ENCODE assay signal across 7 mouse cellular contexts in the genomic region with DNA sequence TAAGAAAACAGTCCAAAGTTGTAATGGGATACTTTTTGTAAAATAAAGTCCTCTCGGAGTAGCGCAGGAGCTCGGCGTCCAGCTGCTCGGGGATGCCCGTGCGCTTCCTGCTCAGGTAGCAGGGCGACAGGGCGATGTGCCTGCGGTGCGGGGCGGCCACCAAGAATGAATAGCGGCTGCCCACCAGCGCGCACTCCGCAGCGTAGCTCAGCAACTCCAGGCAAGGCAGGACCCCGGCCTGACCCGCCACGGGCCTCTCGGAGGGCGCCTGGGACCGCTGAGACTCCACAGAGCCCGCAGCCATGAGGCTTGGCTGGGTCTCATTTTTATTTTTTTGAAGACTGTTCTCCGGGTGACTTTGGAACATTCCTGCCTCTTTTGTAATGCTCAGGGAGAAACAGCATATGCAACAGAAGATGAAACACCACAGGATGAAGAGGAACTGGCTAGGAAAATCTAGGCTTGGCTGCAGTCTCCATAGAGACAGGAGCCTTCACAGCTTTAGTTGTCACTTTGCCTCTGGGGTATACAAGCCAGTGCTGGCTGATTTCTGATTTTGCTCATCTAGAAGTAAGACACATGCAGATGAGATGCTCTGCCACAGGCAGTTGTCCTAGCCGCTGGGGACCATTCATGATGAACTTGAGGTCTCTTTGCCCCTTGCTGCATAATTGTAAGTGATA. TPM values are rescaled to one million over a fixed set of nuclear protein-coding genes. Genes with fewer than 3 reads are reported as not detected.
DNase-seq lines count a peak whose midpoint lies in the region; ATAC-seq and TF ChIP-seq lines count a peak whose summit lies in the region.

No protein-coding gene starts in this region.

- peak; percentile 3 to 26 for DNase-seq in left cerebral cortex, postnatal 25 days (ENCODE audit: low spot score in 2 of 2)
- DNase-seq in left cerebral cortex, postnatal 36 days (ENCODE audit: low spot score in 2 of 2), result no peak
- no peak for DNase-seq in embryonic facial prominence, embryonic 14.5 days (ENCODE audit: low spot score)
- peak; percentile 14 for DNase-seq in retina, postnatal 1 day
- no peak for DNase-seq in right cerebral cortex, postnatal 25 days
- no peak for DNase-seq in gastrocnemius, adult 2 months

- WGBS in embryonic facial prominence, embryonic 14.5 days, result 11% methylated on average over 21 of the region's 26 CpGs
- WGBS in intestine, embryonic 16.5 days, result 15% methylated on average over 26 of the region's 26 CpGs

- H3K27ac ChIP-seq in embryonic facial prominence, embryonic 14.5 days (replicated peaks; ENCODE audit: low read depth, low read length), result no peak overlapping the region
- H3K27ac ChIP-seq in intestine, embryonic 16.5 days (ENCODE audit: low read length), result no peak overlapping the region
- H3K27ac ChIP-seq in gastrocnemius, adult 2 months, result no peak overlapping the region

- no peaks in the 10 kb centered on the region for H3K27me3 ChIP-seq in embryonic facial prominence, embryonic 14.5 days (replicated peaks; ENCODE audit: control insufficient read depth, insufficient read depth, low read length)
- H3K27me3 ChIP-seq in intestine, embryonic 16.5 days (replicated peaks; ENCODE audit: control insufficient read depth, insufficient read depth, low read length), result no peaks in the 10 kb centered on the region

- no peaks in the 10 kb centered on the region for H3K9me3 ChIP-seq in embryonic facial prominence, embryonic 14.5 days (ENCODE audit: control insufficient read depth, low read length)
- no peaks in the 10 kb centered on the region for H3K9me3 ChIP-seq in intestine, embryonic 16.5 days (ENCODE audit: control insufficient read depth, low read length)

- H3K4me1 ChIP-seq in embryonic facial prominence, embryonic 14.5 days (ENCODE audit: control insufficient read depth, insufficient read depth, low read length), result no peaks in the 10 kb centered on the region
- no peaks in the 10 kb centered on the region for H3K4me1 ChIP-seq in intestine, embryonic 16.5 days (ENCODE audit: control insufficient read depth, insufficient read depth, low read length)

- no peak overlapping the region for H3K9ac ChIP-seq in embryonic facial prominence, embryonic 14.5 days (ENCODE audit: low read depth, low read length)
- no peak overlapping the region for H3K9ac ChIP-seq in intestine, embryonic 16.5 days (ENCODE audit: low read depth, low read length)

- peak overlapping the region; percentile 48 for H3K4me2 ChIP-seq in embryonic facial prominence, embryonic 14.5 days (ENCODE audit: low read depth, low read length)
- H3K4me2 ChIP-seq in intestine, embryonic 16.5 days (ENCODE audit: low read depth, low read length), result peak overlapping the region; percentile 38

- TF ChIP-seq CTCF in gastrocnemius, adult 2 months (IDR thresholded peaks at IDR 0.05), result no peak

- no peak for ATAC-seq in embryonic facial prominence, embryonic 14.5 days (ENCODE audit: low read depth)
- no peak for ATAC-seq in intestine, embryonic 16.5 days

- peak overlapping the region; percentile 24; the same call in 1 of the 2 replicates for H3K4me3 ChIP-seq in embryonic facial prominence, embryonic 14.5 days (ENCODE audit: low read depth, low read length)
- H3K4me3 ChIP-seq in intestine, embryonic 16.5 days (ENCODE audit: low read length), result no peak overlapping the region
- H3K4me3 ChIP-seq in gastrocnemius, adult 2 months, result no peak overlapping the region

- intact Hi-C loops in left cerebral cortex, postnatal 25 days (cut with DNase I), result no loop called here
- intact Hi-C loops in left cerebral cortex, postnatal 36 days (cut with DNase I), result no loop called here
- intact Hi-C loops in gastrocnemius, adult 2 months (cut with DNase I), result no loop called here

- no peaks in the 10 kb centered on the region for H3K36me3 ChIP-seq in embryonic facial prominence, embryonic 14.5 days (ENCODE audit: control insufficient read depth, insufficient read depth, low read length)
- H3K36me3 ChIP-seq in intestine, embryonic 16.5 days (ENCODE audit: control insufficient read depth, insufficient read depth, low read length), result no peaks in the 10 kb centered on the region

RNA-seq across cellular contexts. Expression of a gene that starts 21.5 kb away (rescaled TPM):
- total RNA-seq in left cerebral cortex, postnatal 25 days (2021), result under 1 TPM in 1 of 2 experiments, not detected in 1; 0.18 TPM
- under 1 TPM; 0.18 to 0.20 TPM for total RNA-seq in left cerebral cortex, postnatal 36 days (2021)
- polyA plus RNA-seq in embryonic facial prominence, embryonic 14.5 days (2014; fragmentation: Nextera tagmentation; extraction: Ambion mirVana), result 0.04 TPM in 1 of 2 replicates, not detected in the other
- polyA plus RNA-seq in intestine, embryonic 16.5 days (2015; fragmentation: Nextera tagmentation; extraction: Ambion mirVana), result 0.02 and 0.06 TPM in 2 replicates
- total RNA-seq in gastrocnemius, adult 2 months (2021), result not detected

Comparison
In these comparisons a context has a peak if more than half of its experiments do, and no peak if none do; other contexts are left out.
1. DNase-seq: peak in left cerebral cortex, postnatal 25 days (2 of 2) and retina, postnatal 1 day (single experiment); none in left cerebral cortex, postnatal 36 days (0 of 2), embryonic facial prominence, embryonic 14.5 days (single experiment), right cerebral cortex, postnatal 25 days (single experiment) and gastrocnemius, adult 2 months (single experiment).